Mouse (Mus musculus) liver, postnatal 0 days (tissue): ENCODE measurements around the gene Myo1c.

Experiments
- CTCF ChIP-seq: sonication (generic); IDR thresholded peaks from 2 replicates; pipeline ENCODE4 v1.5.1; 2016; ENCODE audit warnings: antibody characterized with exemption, low read depth
- EP300 ChIP-seq: IDR thresholded peaks from 2 replicates; pipeline ENCODE4 v1.6.1; 2016; ENCODE audit warnings: antibody characterized with exemption, low read depth, mild to moderate bottlenecking

DNA sequence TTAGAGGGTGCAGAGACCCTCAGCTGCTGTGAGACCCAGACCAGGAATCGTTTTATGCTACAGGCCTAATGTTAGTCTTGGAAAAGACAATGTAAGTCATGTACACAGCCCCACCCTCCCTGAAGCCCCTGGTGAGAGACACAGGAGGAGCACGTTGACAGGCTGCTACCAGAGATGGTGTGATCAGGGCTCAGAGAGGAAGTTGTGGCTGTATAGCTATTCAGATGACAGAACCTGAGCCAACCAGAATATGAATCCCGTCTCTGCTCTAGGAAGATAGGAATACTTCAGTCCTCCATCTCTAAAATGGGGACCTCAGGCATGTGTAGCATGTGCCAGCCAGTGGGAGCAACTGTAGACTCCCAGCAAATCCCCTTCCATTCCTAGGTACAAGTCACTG lies 18.3 kb downstream of the Myo1c start:
- TF ChIP-seq CTCF (no peak), EP300 (no peak)
